Mouse (Mus musculus): ENCODE measurements around the gene Mgat4c. TPM values are rescaled to one million over a fixed set of nuclear protein-coding genes. Genes with fewer than 3 reads are reported as not detected.
"Not testable (repeated sequence)": the region's sequence is repeated elsewhere in the genome, so short reads cannot be mapped to it uniquely, and the experiment has no call there.

Gene Mgat4c
- total RNA-seq, 2 experiments from 2014 or later = 7.3 to 13.8 TPM

DNA sequence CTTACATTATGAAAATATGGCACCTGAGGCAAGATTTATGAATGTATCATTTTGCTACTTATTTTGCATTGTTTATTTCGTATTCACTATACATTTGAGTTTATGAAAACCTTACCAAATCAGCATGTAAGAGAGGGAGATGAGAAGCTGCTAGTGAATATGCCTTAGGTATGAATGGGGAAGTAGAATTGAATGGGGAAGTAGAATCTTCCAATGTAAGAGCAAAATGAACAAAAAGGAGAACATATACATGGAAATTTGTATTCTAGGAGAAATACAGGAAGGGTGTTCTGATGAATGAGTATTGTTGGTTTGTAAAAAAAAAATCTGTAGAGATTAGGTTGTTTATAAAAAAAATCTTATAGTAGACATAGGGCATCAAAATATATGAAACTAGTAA, 441.9 kb downstream of the Mgat4c start:
- no peak for DNase-seq (ENCODE audit: low spot score in 2 of 2)

- DNase-seq (ENCODE audit: low spot score in 2 of 2) = no peak
Measured at GRCm38 (mm10) chr10:102127340-102127739, 446.1 kb downstream of the Mgat4c start.

GRCm38 (mm10) chr10:102154865-102155264, 473.6 kb downstream of the Mgat4c start:
- DNase-seq (ENCODE audit: low spot score in 2 of 2) = no peak

DNA sequence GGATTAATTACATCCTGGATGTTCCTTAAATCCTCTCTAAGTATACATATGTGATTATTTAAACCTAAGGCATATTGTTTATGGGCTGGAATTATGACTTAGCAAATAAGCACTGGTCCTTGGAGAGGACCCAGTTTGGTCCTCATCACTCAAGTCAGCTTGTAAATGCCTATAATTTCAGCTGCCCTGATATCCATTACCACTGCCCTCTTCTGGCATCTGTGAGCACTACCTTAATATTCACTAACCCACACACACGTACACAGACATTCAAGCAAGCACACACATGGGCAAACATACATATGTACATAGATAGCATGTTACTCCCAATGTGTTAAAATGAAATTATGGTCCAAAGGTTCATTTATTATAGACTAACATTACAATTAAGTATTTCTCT, 474.6 kb downstream of the Mgat4c start:
- no peak for DNase-seq (ENCODE audit: low spot score in 2 of 2)

GRCm38 (mm10) chr10:102158809-102159208, 477.5 kb downstream of the Mgat4c start:
- no peak for DNase-seq (ENCODE audit: low spot score in 2 of 2)

DNA sequence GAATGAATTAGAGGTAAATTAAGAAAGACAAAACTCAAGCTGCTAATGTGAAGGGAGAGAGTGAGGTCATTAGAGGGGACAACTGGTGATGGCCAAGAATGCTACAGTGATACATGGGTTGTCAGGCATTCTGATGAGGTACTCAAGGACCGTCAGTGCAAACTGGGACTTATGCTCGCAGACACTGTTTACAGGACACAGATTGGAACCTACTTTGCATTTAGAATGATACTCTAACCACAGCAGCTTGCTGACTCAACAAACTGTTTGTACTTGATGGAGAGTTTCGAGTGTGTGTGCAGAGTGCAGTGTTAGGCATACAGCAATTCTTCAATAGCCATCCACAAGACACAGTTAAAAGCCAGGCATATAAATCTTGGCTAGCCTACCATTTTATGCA, 503.4 kb downstream of the Mgat4c start:
- DNase-seq (ENCODE audit: low spot score in 2 of 2) = no peak

- DNase-seq (ENCODE audit: low spot score in 2 of 2) = no peak
Measured at GRCm38 (mm10) chr10:102191646-102192045, 510.4 kb downstream of the Mgat4c start.

DNA sequence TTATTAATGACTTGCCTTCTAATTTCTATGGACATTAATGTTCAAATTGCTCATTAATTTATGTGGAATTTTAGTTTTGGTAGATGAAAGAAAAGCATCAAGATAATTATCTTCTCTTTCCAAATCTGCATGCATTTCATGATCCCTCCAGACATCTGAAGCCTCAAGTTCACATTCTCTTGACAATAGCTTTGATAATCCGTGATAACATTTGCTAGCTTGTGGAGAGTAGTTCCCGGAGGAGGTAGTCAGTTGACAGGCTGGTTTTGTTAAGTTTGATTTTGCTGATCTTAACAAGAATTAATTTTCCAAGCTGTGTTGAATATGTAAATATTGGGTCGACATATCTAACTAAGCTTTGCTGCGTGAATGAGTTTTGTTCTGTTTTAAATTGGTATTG, 515.6 kb downstream of the Mgat4c start:
- no peak for DNase-seq (ENCODE audit: low spot score in 2 of 2)

GRCm38 (mm10) chr10:102238558-102239211, 557.4 kb downstream of the Mgat4c start:
- no peak for DNase-seq (ENCODE audit: low spot score in 2 of 2)

DNA sequence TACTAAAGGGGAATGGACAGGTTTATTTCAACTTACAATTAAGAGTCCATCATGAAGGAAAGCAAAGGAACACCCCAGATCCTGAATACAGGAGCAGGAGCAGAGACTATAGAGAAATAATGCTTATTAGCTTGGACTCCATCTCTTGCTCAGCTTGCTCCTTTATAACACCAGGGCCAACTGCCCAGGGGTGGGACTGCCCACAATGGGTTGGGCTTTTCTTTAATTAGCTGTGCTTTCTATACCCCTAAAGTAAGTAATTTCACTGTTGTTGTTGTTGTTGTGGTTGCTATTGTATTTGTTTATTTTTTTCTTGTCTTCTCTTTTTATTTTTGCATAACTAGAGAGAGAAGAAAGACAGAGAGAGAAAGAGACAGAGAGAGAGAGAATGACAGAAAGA, 562.6 kb downstream of the Mgat4c start:
- DNase-seq (ENCODE audit: low spot score in 2 of 2) = no peak

DNA sequence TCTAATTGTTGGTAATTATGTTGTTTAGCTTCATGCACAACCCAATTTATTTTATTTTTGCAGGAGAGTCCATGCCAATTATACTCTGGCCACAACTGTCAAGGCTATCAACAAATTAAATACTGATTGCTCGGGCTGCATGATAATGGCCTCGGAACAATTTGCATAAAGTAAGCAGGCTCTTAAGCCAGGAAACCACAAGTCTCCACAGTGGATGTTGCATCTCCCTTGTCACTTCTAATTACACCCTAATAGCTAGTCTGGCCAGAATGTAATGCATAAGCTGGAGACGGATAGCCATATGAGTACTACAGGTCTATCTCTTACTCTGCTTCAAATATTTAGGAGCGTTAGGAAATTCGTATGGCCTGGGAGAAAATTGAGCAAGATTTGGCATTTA, 563.3 kb downstream of the Mgat4c start:
- no peak for DNase-seq (ENCODE audit: low spot score in 2 of 2)

GRCm38 (mm10) chr10:102245269-102245668, 564.0 kb downstream of the Mgat4c start:
- no peak for DNase-seq (ENCODE audit: low spot score in 2 of 2)

DNA sequence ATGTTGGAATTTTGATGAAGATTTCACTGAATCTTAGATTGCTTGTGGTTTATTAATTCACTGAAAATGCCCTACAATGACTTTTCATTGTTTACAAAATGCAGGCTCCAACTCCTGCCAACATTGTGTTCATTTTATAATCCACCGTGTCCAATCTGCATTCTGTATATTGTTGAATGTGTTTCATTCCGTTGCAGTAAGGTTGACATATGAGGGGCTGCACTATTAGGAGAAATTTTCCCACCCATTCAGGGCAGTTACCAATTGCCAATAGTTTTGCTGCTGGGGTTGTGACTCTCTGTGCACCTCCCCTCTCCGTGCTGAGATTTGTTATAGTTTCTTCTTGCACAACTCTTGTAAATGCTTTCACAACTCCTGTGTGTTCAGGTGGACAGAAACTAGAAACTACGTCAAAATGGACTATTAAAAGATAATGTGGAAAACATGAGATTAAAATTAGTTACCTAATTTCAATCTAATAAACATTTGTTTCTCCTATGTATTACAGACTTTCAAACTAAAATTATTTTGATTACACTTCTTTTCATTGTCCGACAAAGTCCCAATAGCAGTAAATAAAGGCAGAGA, 627.7 kb downstream of the Mgat4c start:
- no peak for DNase-seq (ENCODE audit: low spot score in 2 of 2)

DNA sequence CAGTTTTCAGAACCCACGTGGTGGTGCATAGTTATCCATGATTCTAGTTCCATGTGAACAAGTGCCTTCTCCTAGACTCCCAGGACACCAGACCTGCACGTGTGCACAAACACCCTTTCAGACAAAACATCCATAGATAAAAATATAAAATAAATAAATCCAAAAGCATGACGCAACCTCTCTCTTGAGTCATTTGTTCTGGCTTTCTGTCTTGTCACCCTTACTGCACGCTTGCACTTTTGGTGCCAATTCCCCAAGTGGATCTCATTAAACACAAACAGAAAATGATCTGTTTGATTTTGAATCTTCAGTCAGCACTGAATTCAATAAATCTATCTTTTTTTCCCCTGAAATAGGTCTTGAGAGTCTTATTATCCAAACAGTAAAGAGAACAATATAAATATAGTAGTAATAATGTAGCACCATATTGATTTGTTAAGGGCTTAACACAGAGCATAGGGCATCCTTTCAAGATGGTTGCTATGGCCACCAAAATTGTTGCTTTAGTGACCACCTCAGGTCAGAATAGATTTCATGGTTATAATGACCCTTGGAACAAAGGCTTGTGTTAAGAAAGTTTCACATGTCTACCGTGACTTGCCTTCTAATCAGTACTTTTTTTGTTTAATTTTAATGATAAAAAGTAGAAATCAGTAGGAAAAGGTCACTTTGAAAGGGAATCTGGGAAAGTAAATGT, 684.5 kb downstream of the Mgat4c start:
- DNase-seq (ENCODE audit: low spot score in 2 of 2) = no peak

DNA sequence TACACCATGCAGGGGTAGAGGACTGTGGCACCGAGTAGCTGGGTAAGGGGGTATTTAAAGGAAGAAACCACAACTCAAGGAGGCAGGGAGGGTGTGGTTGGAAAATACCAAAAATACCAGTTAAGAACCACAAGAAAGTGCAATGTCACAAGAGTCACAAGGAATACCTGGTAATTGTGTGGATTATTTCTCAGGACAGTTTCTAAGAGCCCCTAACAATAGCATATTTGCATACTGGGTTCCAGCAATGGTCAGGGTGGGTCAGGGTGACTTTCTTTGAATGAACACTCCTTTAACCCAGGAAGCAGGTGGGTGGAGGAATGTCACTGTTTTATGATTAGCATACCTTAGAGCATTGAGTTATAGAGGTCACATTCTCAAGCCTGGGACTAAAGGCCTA, 689.3 kb downstream of the Mgat4c start:
- DNase-seq (ENCODE audit: low spot score in 2 of 2) = no peak

DNA sequence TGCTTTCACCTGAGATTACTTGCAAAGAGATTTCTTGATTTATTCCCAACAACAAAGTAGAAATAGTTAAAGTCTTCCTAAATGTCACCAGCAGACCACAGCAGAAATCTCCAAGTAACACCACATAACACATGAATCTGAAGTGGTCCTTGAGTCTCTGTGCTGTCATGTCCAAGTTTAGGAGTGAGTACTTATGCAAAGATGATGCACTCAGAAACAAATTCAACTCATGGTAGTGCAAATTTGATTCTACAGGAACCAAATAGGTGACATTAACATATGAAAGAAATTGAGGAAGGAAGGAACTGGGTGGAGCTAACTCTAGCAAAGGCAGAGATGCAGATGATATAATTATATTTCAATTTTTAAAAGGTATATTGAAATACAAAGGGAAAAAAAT, 690.8 kb downstream of the Mgat4c start:
- DNase-seq (ENCODE audit: low spot score in 2 of 2) = no peak

DNA sequence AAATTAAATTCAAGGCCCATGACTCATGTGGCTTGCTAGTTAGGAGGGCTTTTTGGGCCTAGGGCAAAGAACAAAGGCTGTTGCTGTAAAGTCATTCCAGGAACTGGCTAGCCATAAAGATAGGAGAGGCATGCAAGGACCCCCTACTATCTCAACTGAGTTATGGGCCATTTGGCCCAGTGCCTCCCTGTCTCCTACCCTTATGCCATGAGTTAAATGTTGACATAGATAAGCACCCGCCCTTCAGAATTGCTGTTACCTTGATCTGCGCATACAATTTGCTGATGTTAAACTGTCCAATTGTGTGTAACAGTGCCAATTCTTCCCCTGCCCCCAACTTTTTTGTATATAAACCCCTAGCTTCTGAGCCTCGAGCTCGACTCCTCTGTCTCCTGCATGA, 692.8 kb downstream of the Mgat4c start:
- DNase-seq (ENCODE audit: low spot score in 2 of 2) = peak in 1 of 2 experiments; percentile 18

- DNase-seq (ENCODE audit: low spot score in 2 of 2) = no peak
Measured at GRCm38 (mm10) chr10:102377377-102377776, 696.1 kb downstream of the Mgat4c start.

GRCm38 (mm10) chr10:102389223-102389622, 707.9 kb downstream of the Mgat4c start:
- DNase-seq (ENCODE audit: low spot score in 2 of 2) = no peak

GRCm38 (mm10) chr10:102417654-102418272, 736.5 kb downstream of the Mgat4c start:
- no peak for DNase-seq (ENCODE audit: low spot score in 2 of 2)

DNA sequence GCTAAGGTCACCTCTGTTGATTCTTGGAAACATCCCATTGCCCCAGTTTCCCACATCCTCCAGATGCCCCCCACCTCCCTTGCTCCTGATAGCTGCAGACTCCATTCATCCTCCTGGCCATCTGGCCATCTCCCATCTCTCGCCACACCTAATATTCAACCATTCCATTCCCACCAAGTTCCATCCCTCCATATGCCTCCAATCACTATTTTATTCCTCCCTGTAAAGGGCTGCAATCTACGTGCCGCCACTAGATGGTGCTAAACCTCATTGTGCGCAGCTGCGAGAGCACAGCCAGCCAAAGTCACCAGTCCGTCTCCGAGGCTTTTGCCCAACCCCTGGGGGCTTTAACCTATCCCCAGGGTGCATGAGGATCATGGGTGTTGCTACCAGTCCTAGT, 753.8 kb downstream of the Mgat4c start:
- peak; percentile 13 to 40 for DNase-seq (ENCODE audit: low spot score in 2 of 2)

DNA sequence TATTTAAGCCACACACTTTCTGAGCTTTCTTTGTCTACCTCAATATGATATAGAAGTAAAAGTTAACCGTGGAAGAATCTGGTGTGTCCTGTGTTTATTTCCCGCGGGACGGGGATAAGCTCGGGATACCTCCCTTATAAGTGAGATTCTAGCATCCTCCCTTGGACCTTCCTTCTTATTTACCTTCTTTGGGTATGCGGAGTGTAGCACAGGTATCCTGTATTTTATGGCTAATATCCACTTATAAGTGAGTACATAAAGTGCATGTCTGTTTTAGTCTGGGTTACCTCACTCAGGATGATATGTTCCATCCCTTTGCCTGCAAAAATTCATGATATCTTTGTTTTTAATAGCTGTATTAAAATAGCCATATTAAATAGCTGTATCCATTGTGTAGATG, 754.2 kb downstream of the Mgat4c start:
- not testable (repeated sequence) for DNase-seq (ENCODE audit: low spot score in 2 of 2)
